Mouse (Mus musculus) heart, embryonic 14.5 days (tissue): Measurements from ENCODE around the gene Gpatch2l. TPM values are rescaled to one million over a fixed set of nuclear protein-coding genes. Genes with fewer than 3 reads are reported as not detected.

Experiments used
- ATAC-seq: fragments of 200-750 bp; cut with Nextera tagmentation; 2 replicates; pipeline ENCODE4 v1.8.0; 2017; ENCODE audit warnings: low read depth, moderate TSS enrichment; ENCODE audit not compliant: insufficient number of reproducible peaks, insufficient read depth, low FRiP score
- H3K27ac ChIP-seq, 2 experiments: fragments of 200-500 bp in 1 of 2; fragments of 300-500 bp in 1 of 2; sonication (generic) in 1 of 2; replicated peaks in 1 of 2; 2 replicates each; pipeline ENCODE4 v1.5.1; 2012 to 2014; ENCODE audit warnings: low read depth in 2 of 2, low read length in 2 of 2, control low read depth in 1 of 2, mild to moderate bottlenecking in 1 of 2, mixed read lengths in 1 of 2; ENCODE audit not compliant: control insufficient read depth in 1 of 2, insufficient read depth in 1 of 2
- H3K27me3 ChIP-seq: fragments of 300-500 bp; sonication (generic); 2 replicates; pipeline ENCODE4 v1.6.1; 2014; ENCODE audit warnings: mild to moderate bottlenecking, low read length, control low read depth; ENCODE audit not compliant: control insufficient read depth, insufficient read depth
- H3K36me3 ChIP-seq: fragments of 300-500 bp; sonication (generic); 2 replicates; pipeline ENCODE4 v1.6.1; 2014; ENCODE audit warnings: mild to moderate bottlenecking, control low read depth, low read length, mixed read lengths; ENCODE audit not compliant: control insufficient read depth, insufficient read depth
- H3K4me1 ChIP-seq, 2 experiments: fragments of 200-500 bp in 1 of 2; fragments of 300-500 bp in 1 of 2; sonication (generic) in 1 of 2; 2 replicates each; pipeline ENCODE4 v1.6.1; 2012 to 2014; ENCODE audit warnings: low read length in 2 of 2, control low read depth in 1 of 2, mixed read lengths in 1 of 2; ENCODE audit not compliant: control insufficient read depth in 2 of 2, insufficient read depth in 2 of 2
- H3K4me2 ChIP-seq: fragments of 300-500 bp; sonication (generic); 2 replicates; pipeline ENCODE4 v1.6.1; 2014; ENCODE audit warnings: mild to moderate bottlenecking, low read length
- H3K4me3 ChIP-seq, 2 experiments: fragments of 200-500 bp in 1 of 2; fragments of 300-500 bp in 1 of 2; sonication (generic) in 1 of 2; 2 replicates each; pipeline ENCODE4 v1.5.1; 2012 to 2014; ENCODE audit warnings: low read length in 2 of 2, mild to moderate bottlenecking in 2 of 2, control low read depth in 1 of 2, low read depth in 1 of 2, moderate library complexity in 1 of 2; ENCODE audit not compliant: control insufficient read depth in 1 of 2, insufficient read depth in 1 of 2
- H3K9ac ChIP-seq: fragments of 300-500 bp; sonication (generic); 2 replicates; pipeline ENCODE4 v1.6.1; 2014; ENCODE audit warnings: mild to moderate bottlenecking, low read length
- H3K9me3 ChIP-seq: fragments of 300-500 bp; sonication (generic); 2 replicates; pipeline ENCODE4 v1.6.1; 2016; ENCODE audit warnings: low read length, control low read depth; ENCODE audit not compliant: control insufficient read depth
- WGBS: fragments of 180-500 bp; shearing (Covaris S2); extraction: QIAGEN DNeasy Blood & Tissue Kit; methylation state at CpG from one replicate; pipeline ENCODE4 v1.1.7; 2014; 5-methylcytosine and 5-hydroxymethylcytosine counted together
- polyA plus RNA-seq: library from polyadenylated mRNA; unstranded; fragments of >200 nt; fragmentation: Nextera tagmentation; extraction: Ambion mirVana; gene quantifications from 2 replicates; pipeline ENCODE4 v1.2.1, GENCODE M21; 2014

Gpatch2l gene
- polyA plus RNA-seq, 1 experiment from 2014 or later: 13.7 TPM

- Histone ChIP-seq H3K4me2 (peak overlapping the region; percentile 30), H3K27ac (no peak overlapping the region), H3K27me3 (peaks cover 55% of the 10 kb centered on the region), H3K36me3 (no peaks in the 10 kb centered on the region), H3K9me3 (no peaks in the 10 kb centered on the region), H3K9ac (no peak overlapping the region), H3K4me1 (peaks cover 8% of the 10 kb centered on the region in 2 experiments; a peak in 3 of 4 replicates), H3K4me3 (no peak overlapping the region)
- ATAC-seq: no peak
- under 1% methylated on average over 22 of the region's 22 CpGs for WGBS
Measured at GRCm38 (mm10) chr12:86216687-86217421, 24.8 kb upstream of the Gpatch2l start.

GRCm38 (mm10) chr12:86220200-86221021, 21.2 kb upstream of the Gpatch2l start:
- 8% methylated on average over 38 of the region's 38 CpGs for WGBS
- peak overlapping the region; percentile 52; the same call in 1 of the 2 replicates for H3K9ac ChIP-seq
- ATAC-seq: no peak
- no peaks in the 10 kb centered on the region for H3K9me3 ChIP-seq
- H3K4me1 ChIP-seq: peaks cover 8% of the 10 kb centered on the region in 2 experiments; a peak in 3 of 4 replicates
- H3K4me2 ChIP-seq: peak overlapping the region; percentile 77
- no peak overlapping the region for H3K27ac ChIP-seq
- peak overlapping the region; percentile 25 to 35; a peak in 3 of 4 replicates for H3K4me3 ChIP-seq
- H3K36me3 ChIP-seq: no peaks in the 10 kb centered on the region
- H3K27me3 ChIP-seq: peaks cover 20% of the 10 kb centered on the region

- Histone ChIP-seq H3K4me2 (peak overlapping the region; percentile 77), H3K9me3 (no peaks in the 10 kb centered on the region), H3K9ac (no peak overlapping the region), H3K4me1 (peaks cover 8% of the 10 kb centered on the region in 2 experiments; a peak in 3 of 4 replicates), H3K27me3 (peaks cover 12% of the 10 kb centered on the region; the same call in 1 of the 2 replicates), H3K36me3 (no peaks in the 10 kb centered on the region), H3K27ac (no peak overlapping the region), H3K4me3 (peak overlapping the region; percentile 25 to 35; a peak in 2 of 4 replicates)
- WGBS: 42% methylated on average over 16 of the region's 16 CpGs
- ATAC-seq: no peak
Measured at GRCm38 (mm10) chr12:86221074-86221703, 20.5 kb upstream of the Gpatch2l start.

GRCm38 (mm10) chr12:86234295-86234694, 7.4 kb upstream of the Gpatch2l start:
- no peaks in the 10 kb centered on the region for H3K27me3 ChIP-seq
- H3K27ac ChIP-seq: no peak overlapping the region
- no peak overlapping the region for H3K4me2 ChIP-seq
- WGBS: 61% methylated on average over 4 of the region's 4 CpGs
- ATAC-seq: no peak
- no peak overlapping the region for H3K9ac ChIP-seq
- no peaks in the 10 kb centered on the region for H3K36me3 ChIP-seq
- no peak overlapping the region for H3K4me3 ChIP-seq
- no peaks in the 10 kb centered on the region for H3K4me1 ChIP-seq
- no peaks in the 10 kb centered on the region for H3K9me3 ChIP-seq

GRCm38 (mm10) chr12:86238736-86239135, 2.9 kb upstream of the Gpatch2l start:
- H3K4me2 ChIP-seq: no peak overlapping the region
- H3K36me3 ChIP-seq: no peaks in the 10 kb centered on the region
- no peak overlapping the region for H3K9ac ChIP-seq
- 68% methylated on average over 2 of the region's 2 CpGs for WGBS
- H3K9me3 ChIP-seq: no peaks in the 10 kb centered on the region
- no peak for ATAC-seq
- peaks cover 0 to 12% of the 10 kb centered on the region in 2 experiments; a peak in 2 of 4 replicates for H3K4me1 ChIP-seq
- no peak overlapping the region for H3K27ac ChIP-seq
- no peaks in the 10 kb centered on the region for H3K27me3 ChIP-seq
- H3K4me3 ChIP-seq: no peak overlapping the region

GRCm38 (mm10) chr12:86242563-86242962, 905 bp downstream of the Gpatch2l start:
- Histone ChIP-seq H3K9ac (peak overlapping the region; percentile 90), H3K4me1 (peaks cover 0 to 24% of the 10 kb centered on the region in 2 experiments), H3K4me3 (peak overlapping the region; percentile 66 to 78), H3K27ac (peak overlapping the region in 1 of 2 experiments; percentile 83; a peak in 1 of 4 replicates), H3K27me3 (no peaks in the 10 kb centered on the region), H3K4me2 (peak overlapping the region; percentile 92), H3K36me3 (peaks cover 24% of the 10 kb centered on the region), H3K9me3 (no peaks in the 10 kb centered on the region)
- WGBS: 7% methylated on average over 7 of the region's 7 CpGs
- ATAC-seq: no peak

GRCm38 (mm10) chr12:86243936-86244335, 2.3 kb downstream of the Gpatch2l start:
- Histone ChIP-seq H3K4me3 (no peak overlapping the region), H3K27ac (no peak overlapping the region), H3K4me2 (no peak overlapping the region), H3K27me3 (no peaks in the 10 kb centered on the region), H3K9ac (no peak overlapping the region), H3K4me1 (peaks cover 0 to 24% of the 10 kb centered on the region in 2 experiments), H3K36me3 (peaks cover 24% of the 10 kb centered on the region), H3K9me3 (no peaks in the 10 kb centered on the region)
- 92% methylated on average over 17 of the region's 17 CpGs for WGBS
- no peak for ATAC-seq
